Mouse (Mus musculus): ENCODE measurements around the gene Thada. TPM values are rescaled to one million over a fixed set of nuclear protein-coding genes. Genes with fewer than 3 reads are reported as not detected.
"Not testable (repeated sequence)": the region's sequence is repeated elsewhere in the genome, so short reads cannot be mapped to it uniquely, and the experiment has no call there.

Gene Thada
- polyA plus RNA-seq, 1 experiment from 2014 or later: 9.2 TPM

DNA sequence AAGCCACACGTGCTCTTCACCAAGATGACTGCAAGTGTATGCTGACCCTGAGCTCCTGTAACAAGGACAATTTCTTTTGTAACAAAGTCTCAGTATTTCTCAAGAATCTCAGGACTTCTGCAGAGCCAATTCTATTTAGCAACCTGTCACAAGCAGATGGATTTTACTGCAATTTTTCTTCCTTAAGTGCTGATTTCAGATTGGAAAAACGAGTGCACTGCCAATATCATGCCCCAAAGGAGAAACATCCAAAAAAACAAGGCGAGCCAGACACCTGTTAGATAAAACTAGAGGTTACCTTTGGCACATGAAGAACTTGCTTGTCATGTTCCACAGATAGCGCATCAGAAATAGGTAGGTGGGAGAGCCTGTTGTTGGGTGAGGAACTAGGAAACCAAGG lies 143.8 kb downstream of the Thada start:
- WGBS: 86% methylated on average over 4 of the region's 4 CpGs

DNA sequence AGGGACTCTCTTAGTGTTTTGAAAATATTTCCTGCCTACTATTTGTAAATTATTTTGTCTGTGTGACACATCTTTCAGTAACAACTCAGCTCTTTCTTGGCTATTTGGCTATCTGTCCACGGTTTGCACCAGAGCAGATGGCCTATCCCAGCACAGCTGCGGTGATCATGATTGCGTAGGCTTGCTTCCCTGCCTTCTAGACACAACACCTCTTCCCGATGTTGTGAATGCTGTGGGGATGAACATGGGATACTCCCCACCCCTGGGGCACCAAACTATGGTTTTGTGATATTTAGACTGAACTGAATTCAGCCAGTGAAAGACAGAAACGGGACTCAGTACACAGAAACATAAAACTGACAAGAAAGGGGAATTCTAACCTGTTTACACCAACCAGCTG lies 144.7 kb downstream of the Thada start:
- Histone ChIP-seq H3K4me3 (no peak overlapping the region), H3K27ac (no peak overlapping the region), H3K27me3 (ENCODE audit: insufficient read depth, poor library complexity, severe bottlenecking) (no peaks in the 10 kb centered on the region), H3K36me3 (no peaks in the 10 kb centered on the region), H3K4me1 (peaks cover 12% of the 10 kb centered on the region), H3K9me3 (no peaks in the 10 kb centered on the region)
- DNase-seq (ENCODE audit: low spot score): no peak
- WGBS: 89% methylated on average over 5 of the region's 5 CpGs

More for the DNA sequence above, 143.8 kb downstream of the Thada start:
- H3K27ac ChIP-seq: no peak overlapping the region
- H3K27me3 ChIP-seq (ENCODE audit: insufficient read depth, poor library complexity, severe bottlenecking): no peaks in the 10 kb centered on the region
- H3K4me1 ChIP-seq: peaks cover 13% of the 10 kb centered on the region
- H3K36me3 ChIP-seq: no peaks in the 10 kb centered on the region
- no peaks in the 10 kb centered on the region for H3K9me3 ChIP-seq
- no peak for DNase-seq (ENCODE audit: low spot score)
- no peak overlapping the region for H3K4me3 ChIP-seq

DNA sequence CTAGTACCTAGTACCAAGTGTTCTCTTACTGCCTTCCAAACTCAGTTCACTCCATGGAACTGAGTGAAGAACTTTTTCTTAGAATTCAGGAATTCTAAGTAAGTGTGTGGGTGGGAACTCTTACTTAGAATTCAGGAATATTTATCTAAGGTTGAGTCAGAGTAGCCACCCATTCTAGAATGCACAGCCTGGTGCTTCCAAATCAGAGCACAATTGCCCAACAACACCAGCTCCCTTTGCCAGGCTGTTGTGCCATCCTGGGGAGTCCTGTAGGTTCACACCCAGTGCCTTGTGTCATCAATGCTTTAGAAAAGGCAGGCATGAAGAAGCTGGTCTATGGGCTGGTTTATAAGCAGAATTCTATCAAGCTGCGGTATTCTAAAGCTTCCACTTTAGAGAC lies 145.4 kb downstream of the Thada start:
- no peaks in the 10 kb centered on the region for H3K36me3 ChIP-seq
- H3K9me3 ChIP-seq: no peaks in the 10 kb centered on the region
- DNase-seq (ENCODE audit: low spot score): no peak
- no peaks in the 10 kb centered on the region for H3K27me3 ChIP-seq (ENCODE audit: insufficient read depth, poor library complexity, severe bottlenecking)
- H3K4me1 ChIP-seq: peaks cover 8% of the 10 kb centered on the region; the same call in 1 of the 2 replicates
- WGBS: 79% methylated on average over 1 of the region's 1 CpGs
- H3K27ac ChIP-seq: no peak overlapping the region
- no peak overlapping the region for H3K4me3 ChIP-seq

DNA sequence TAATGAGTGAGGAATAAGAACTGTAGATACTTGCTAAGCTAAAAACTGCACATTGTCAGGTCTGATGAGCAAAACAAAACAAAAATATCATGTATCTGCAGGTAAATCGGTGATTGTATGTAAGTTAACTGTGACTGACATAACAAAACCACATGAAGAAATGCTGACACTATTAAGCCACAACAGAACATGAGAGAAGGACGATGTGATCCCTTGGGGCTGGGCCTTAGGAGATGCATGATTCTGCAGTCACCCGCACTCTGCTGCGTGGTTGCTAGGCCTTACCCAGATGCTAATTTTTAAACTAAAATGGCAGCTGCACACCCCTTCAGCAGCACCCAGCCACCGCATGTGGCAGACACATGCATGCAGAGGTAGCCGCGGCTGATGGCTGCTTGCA lies 151.7 kb downstream of the Thada start:
- Histone ChIP-seq H3K27me3 (ENCODE audit: insufficient read depth, poor library complexity, severe bottlenecking) (no peaks in the 10 kb centered on the region), H3K4me1 (peaks cover 11% of the 10 kb centered on the region; the same call in 1 of the 2 replicates), H3K36me3 (peaks cover 6% of the 10 kb centered on the region), H3K9me3 (no peaks in the 10 kb centered on the region), H3K27ac (no peak overlapping the region), H3K4me3 (no peak overlapping the region)
- 93% methylated on average over 7 of the region's 7 CpGs for WGBS
- no peak for DNase-seq (ENCODE audit: low spot score)

DNA sequence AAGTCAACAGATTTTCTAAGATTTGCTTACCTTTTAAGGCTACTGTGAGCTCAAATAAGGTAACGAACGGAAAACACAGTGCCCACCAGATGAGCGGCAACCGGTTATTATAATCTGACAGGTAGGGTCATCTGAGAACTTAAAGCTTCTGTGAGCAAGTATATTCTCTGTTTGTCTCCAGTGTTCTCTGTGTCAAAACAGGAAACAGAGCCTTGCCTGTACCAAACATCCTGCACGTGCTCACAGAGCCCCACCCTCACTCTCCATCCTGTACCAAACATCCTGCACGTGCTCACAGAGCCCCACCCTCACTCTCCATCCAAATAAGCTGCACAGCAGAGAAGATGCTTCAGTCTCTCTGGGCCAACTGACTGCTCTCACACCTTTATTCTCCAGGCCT lies 152.5 kb downstream of the Thada start:
- no peaks in the 10 kb centered on the region for H3K9me3 ChIP-seq
- DNase-seq (ENCODE audit: low spot score): no peak
- H3K4me1 ChIP-seq: peaks cover 11% of the 10 kb centered on the region; the same call in 1 of the 2 replicates
- 79% methylated on average over 6 of the region's 6 CpGs for WGBS
- no peak overlapping the region for H3K4me3 ChIP-seq
- peaks cover 12% of the 10 kb centered on the region for H3K36me3 ChIP-seq
- no peak overlapping the region for H3K27ac ChIP-seq
- H3K27me3 ChIP-seq (ENCODE audit: insufficient read depth, poor library complexity, severe bottlenecking): no peaks in the 10 kb centered on the region

DNA sequence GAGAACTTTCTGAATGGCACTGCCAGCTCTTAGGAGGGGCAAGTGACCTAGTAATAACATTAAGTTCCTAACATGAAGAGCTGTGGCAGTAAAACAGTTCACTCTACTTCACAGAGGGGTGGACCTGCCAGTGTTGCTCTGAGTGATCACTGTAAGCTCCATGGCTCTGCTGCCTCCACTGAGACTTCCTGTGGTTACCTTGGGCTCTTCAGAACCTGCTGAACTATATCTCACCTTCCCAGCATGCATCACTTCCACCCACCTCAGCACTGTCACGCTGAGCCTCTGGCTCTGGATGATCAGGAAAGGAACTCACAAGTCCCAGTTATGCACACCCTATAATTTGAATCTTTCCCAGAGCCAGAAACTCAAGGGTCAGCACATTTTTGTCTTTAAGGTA lies 159.9 kb downstream of the Thada start:
- DNase-seq (ENCODE audit: low spot score): no peak
- Histone ChIP-seq H3K9me3 (no peaks in the 10 kb centered on the region), H3K4me1 (peaks cover 18% of the 10 kb centered on the region), H3K4me3 (no peak overlapping the region), H3K36me3 (peaks cover 22% of the 10 kb centered on the region), H3K27me3 (ENCODE audit: insufficient read depth, poor library complexity, severe bottlenecking) (no peaks in the 10 kb centered on the region), H3K27ac (no peak overlapping the region)
- 85% methylated on average over 1 of the region's 1 CpGs for WGBS

DNA sequence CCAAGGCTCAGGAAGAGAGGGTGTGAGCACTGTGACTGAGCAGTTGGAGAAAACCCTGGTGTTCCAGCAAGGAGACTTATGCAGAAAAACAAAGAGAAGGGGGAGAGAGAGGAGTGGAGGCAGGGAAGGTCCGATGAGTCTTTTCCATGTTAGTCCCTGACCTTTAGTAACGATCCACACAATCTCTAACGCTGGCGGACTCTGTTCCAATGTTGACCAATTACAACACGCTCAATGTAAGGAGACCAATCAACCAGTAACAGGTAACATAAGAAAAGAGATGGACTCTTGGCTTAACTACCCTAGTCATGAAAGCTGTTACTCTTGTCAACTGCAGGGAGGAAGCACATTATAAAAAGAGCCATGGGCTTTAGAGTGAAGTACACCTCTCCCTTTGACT lies 160.9 kb downstream of the Thada start:
- Histone ChIP-seq H3K27ac (no peak overlapping the region), H3K4me1 (peaks cover 12% of the 10 kb centered on the region), H3K27me3 (ENCODE audit: insufficient read depth, poor library complexity, severe bottlenecking) (no peaks in the 10 kb centered on the region), H3K4me3 (no peak overlapping the region), H3K9me3 (no peaks in the 10 kb centered on the region), H3K36me3 (peaks cover 22% of the 10 kb centered on the region)
- 96% methylated on average over 5 of the region's 5 CpGs for WGBS
- DNase-seq (ENCODE audit: low spot score): no peak

DNA sequence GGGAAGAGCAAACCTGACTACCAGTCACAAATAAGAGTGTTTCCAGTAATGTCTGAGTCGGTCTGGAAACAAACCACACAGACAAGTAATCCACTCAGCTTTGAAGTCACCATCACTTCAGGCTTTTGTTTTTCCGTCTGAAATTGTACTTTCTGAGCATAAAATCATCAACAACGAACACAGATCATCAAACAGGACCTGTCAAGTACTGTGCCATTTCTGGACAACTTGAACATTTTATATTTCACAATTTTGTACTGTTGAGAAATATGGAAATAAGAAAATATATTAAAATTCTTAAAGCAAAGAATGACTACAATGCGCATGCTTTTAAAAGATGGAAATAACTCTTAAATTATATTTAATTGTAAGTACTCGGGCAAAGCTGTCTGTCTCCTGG lies 161.9 kb downstream of the Thada start:
- Histone ChIP-seq H3K36me3 (peaks cover 15% of the 10 kb centered on the region), H3K27ac (0 out of 2 replicates have a peak overlapping the region, but pooled peaks have one; percentile 71), H3K4me3 (no peak overlapping the region), H3K27me3 (ENCODE audit: insufficient read depth, poor library complexity, severe bottlenecking) (no peaks in the 10 kb centered on the region), H3K4me1 (peaks cover 12% of the 10 kb centered on the region), H3K9me3 (no peaks in the 10 kb centered on the region)
- no peak for DNase-seq (ENCODE audit: low spot score)
- WGBS: 88% methylated on average over 5 of the region's 5 CpGs

DNA sequence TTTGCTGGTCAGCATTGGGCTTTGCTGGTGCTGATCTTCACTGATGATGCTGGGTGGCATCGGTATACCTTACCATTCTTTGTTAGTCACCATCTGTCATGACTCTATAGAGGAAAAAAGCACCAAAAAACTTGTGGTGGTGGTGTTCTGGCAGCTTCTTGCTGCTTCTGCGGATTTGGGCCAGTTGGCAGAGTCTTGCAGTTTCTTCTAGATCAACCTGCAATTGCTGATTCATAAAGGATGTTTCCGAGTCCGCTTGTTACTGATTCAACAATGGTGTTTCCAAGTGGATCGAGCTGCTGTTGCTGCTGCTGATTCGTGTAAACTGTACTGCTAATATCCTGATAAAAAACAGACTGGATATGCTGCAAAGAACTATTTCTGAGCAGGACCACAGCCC lies 168.0 kb downstream of the Thada start:
- Histone ChIP-seq H3K4me1 (peaks cover 15% of the 10 kb centered on the region; the same call in 1 of the 2 replicates), H3K27me3 (ENCODE audit: insufficient read depth, poor library complexity, severe bottlenecking) (no peaks in the 10 kb centered on the region), H3K9me3 (no peaks in the 10 kb centered on the region), H3K27ac (no peak overlapping the region), H3K36me3 (peaks cover 5% of the 10 kb centered on the region; the same call in 1 of the 2 replicates), H3K4me3 (no peak overlapping the region)
- DNase-seq (ENCODE audit: low spot score): no peak
- 91% methylated on average over 6 of the region's 6 CpGs for WGBS

DNA sequence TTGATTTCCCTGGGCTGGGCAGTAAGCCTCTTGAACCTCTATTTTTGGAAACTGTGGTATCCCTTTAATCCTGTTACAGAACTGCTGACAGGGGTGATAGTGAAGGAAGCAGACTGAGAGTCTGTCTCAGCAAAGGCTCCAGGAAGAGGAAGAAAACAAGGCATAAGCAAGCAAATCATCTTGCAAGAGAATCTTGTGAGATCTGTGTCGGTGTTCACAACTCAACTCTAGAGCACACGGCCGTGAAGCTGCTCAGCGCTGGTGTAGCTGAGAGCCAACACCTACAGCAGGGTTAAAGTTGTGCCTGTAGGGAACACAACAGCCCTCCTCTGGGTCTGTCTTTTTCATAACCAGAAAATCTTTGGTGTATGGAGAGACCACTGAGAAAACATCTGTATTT lies 172.8 kb downstream of the Thada start:
- peak overlapping the region; percentile 63; the same call in 1 of the 2 replicates for H3K27ac ChIP-seq
- DNase-seq (ENCODE audit: low spot score): no peak
- H3K4me3 ChIP-seq: no peak overlapping the region
- peaks cover 22% of the 10 kb centered on the region; the same call in 1 of the 2 replicates for H3K4me1 ChIP-seq
- H3K27me3 ChIP-seq (ENCODE audit: insufficient read depth, poor library complexity, severe bottlenecking): no peaks in the 10 kb centered on the region
- H3K36me3 ChIP-seq: peaks cover 9% of the 10 kb centered on the region; the same call in 1 of the 2 replicates
- WGBS: 33% methylated on average over 4 of the region's 4 CpGs
- no peaks in the 10 kb centered on the region for H3K9me3 ChIP-seq

DNA sequence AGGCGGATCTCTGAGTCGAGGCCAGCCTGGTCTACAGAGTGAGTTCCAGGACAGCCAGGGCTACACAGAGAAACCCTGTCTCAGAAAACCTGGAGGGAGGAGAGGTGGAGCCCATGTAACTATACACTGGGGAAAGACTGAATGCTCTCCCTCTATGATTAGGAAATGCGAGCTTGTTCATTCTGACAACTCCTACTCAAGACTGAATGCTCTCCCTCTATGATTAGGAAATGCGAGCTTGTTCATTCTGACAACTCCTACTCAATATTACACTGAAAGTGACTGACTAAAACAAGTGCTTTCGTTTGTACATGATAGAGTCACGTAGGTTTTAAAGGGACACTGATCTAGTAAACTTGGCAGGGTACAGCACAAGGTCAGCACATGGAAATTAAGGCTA lies 174.8 kb downstream of the Thada start:
- not testable (repeated sequence) for H3K36me3 ChIP-seq; H3K9me3 ChIP-seq; H3K27ac ChIP-seq; DNase-seq (ENCODE audit: low spot score); H3K4me3 ChIP-seq; H3K27me3 ChIP-seq (ENCODE audit: insufficient read depth, poor library complexity, severe bottlenecking)
- peaks cover 22% of the 10 kb centered on the region; the same call in 1 of the 2 replicates for H3K4me1 ChIP-seq
- 74% methylated on average over 6 of the region's 6 CpGs for WGBS

DNA sequence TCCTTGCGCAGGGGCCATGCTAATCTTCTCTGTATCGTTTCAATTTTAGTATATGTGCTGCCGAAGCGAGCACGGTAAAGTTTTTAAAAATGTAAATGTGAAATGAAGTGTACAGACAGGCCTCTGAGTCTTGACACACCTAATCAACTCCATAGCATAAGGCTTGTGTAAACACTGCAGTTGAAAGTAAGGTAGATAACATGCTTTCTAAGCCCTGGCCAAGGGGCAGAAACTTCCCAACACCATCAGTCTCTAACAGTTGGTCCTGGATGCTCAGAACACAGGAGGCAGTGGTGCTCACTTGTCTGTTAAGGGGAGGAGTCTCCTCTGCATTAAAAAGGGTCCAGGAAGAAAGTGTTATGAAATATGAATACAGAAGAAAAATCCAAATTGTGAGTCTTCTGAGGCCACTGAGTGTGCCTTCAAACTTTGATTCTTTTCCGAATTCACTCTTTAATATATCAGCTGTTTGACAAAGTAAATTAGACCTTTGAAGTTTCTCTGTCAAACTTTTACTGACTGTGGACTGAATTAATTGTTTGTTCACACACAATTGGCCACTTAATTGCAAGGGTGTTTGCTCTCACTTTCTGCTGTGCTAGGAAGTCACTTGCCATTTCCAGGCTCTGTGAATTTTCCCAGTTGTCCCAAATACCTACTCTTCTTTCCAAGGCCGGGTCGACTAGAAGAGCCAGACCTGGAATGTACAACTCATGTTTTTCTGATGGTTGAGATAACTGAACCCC lies 178.2 kb downstream of the Thada start:
- Histone ChIP-seq H3K36me3 (peaks cover 11% of the 10 kb centered on the region; the same call in 1 of the 2 replicates), H3K4me3 (no peak overlapping the region), H3K9me3 (no peaks in the 10 kb centered on the region; the same call in 1 of the 2 replicates), H3K27me3 (ENCODE audit: insufficient read depth, poor library complexity, severe bottlenecking) (no peaks in the 10 kb centered on the region), H3K27ac (no peak overlapping the region), H3K4me1 (peaks cover 13% of the 10 kb centered on the region)
- 82% methylated on average over 8 of the region's 8 CpGs for WGBS
- no peak for DNase-seq (ENCODE audit: low spot score)

DNA sequence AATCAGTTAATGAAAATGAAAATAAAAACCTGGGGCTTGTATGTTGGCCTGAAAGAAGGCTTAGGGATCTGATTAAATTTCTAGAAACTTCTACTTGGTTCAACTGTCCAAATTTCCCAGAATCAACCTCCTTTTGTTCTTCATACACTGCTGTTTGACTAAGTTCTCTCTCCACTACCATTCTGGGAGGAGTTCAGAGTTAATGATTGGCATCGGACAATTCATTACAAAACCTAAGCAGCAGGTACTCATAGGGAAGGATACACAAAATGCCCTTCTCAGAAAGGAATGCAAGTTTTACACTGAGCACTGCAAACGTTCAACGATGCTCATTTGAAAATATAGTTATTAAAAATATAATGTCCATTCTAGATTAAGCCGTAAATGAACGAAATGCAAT lies 179.5 kb downstream of the Thada start:
- H3K4me3 ChIP-seq: no peak overlapping the region
- H3K4me1 ChIP-seq: peaks cover 13% of the 10 kb centered on the region
- H3K9me3 ChIP-seq: no peaks in the 10 kb centered on the region; the same call in 1 of the 2 replicates
- H3K27ac ChIP-seq: no peak overlapping the region
- DNase-seq (ENCODE audit: low spot score): no peak
- 96% methylated on average over 5 of the region's 5 CpGs for WGBS
- peaks cover 11% of the 10 kb centered on the region; the same call in 1 of the 2 replicates for H3K36me3 ChIP-seq
- no peaks in the 10 kb centered on the region for H3K27me3 ChIP-seq (ENCODE audit: insufficient read depth, poor library complexity, severe bottlenecking)
